Mouse (Mus musculus) megakaryocyte, embryonic 14.5 days (primary cell): ENCODE results near the gene Ibsp. TPM values are rescaled to one million over a fixed set of nuclear protein-coding genes. Genes with fewer than 3 reads are reported as not detected.

Experiments
- H3K27me3 ChIP-seq: replicated peaks from 2 replicates; pipeline ENCODE3; 2012; ENCODE audit warnings: inconsistent platforms
- H3K36me3 ChIP-seq: replicated peaks from 2 replicates; pipeline ENCODE3; 2012; ENCODE audit warnings: low read length, inconsistent platforms, mixed read lengths
- H3K4me1 ChIP-seq: 2 replicates; pipeline ENCODE4 v1.6.1; 2012; ENCODE audit warnings: inconsistent platforms
- H3K4me3 ChIP-seq: replicated peaks from 2 replicates; pipeline ENCODE3; 2012; ENCODE audit warnings: moderate library complexity, mild to moderate bottlenecking, inconsistent platforms
- H3K9me3 ChIP-seq: 2 replicates; pipeline ENCODE4 v1.6.1; 2012; ENCODE audit warnings: inconsistent platforms
- FLI1 ChIP-seq: IDR thresholded peaks from 2 replicates; pipeline ENCODE4 v1.6.1; 2012; ENCODE audit warnings: low read length, inconsistent platforms, mixed read lengths
- GATA1 ChIP-seq: IDR thresholded peaks from 3 replicates; pipeline ENCODE4 v1.6.1; 2012; ENCODE audit warnings: mixed read lengths, low read length, inconsistent platforms, borderline replicate concordance
- polyA plus RNA-seq: library from polyadenylated mRNA; stranded (reverse); fragments of >175 nt; gene quantifications from 2 replicates; pipeline ENCODE4 v1.2.3, GENCODE M21; 2012; ENCODE audit warnings: low replicate concordance; ENCODE audit not compliant: insufficient read depth

Gene Ibsp
- polyA plus RNA-seq, 1 experiment, result not detected

GRCm38 (mm10) chr5:104339706-104340512 is 40.9 kb downstream of the Ibsp start:
- Histone ChIP-seq H3K27me3 (peaks cover 19% of the 10 kb centered on the region), H3K4me3 (peak overlapping the region; percentile 38), H3K4me1 (peaks cover 4% of the 10 kb centered on the region; the same call in 1 of the 2 replicates), H3K9me3 (no peaks in the 10 kb centered on the region), H3K36me3 (no peaks in the 10 kb centered on the region)
- no peak for TF ChIP-seq GATA1
- TF ChIP-seq FLI1, result no peak

- Histone ChIP-seq H3K9me3 (no peaks in the 10 kb centered on the region), H3K4me3 (no peak overlapping the region)
These were observed 41.5 kb downstream of the Ibsp start for GRCm38 (mm10) chr5:104340513-104340829.

GRCm38 (mm10) chr5:104342881-104343280 is 43.9 kb downstream of the Ibsp start:
- H3K4me3 ChIP-seq, result no peak overlapping the region
- TF ChIP-seq GATA1, result no peak
- no peak for TF ChIP-seq FLI1
- H3K27me3 ChIP-seq, result peaks cover 9% of the 10 kb centered on the region

More at GRCm38 (mm10) chr5:104340513-104340829, 41.5 kb downstream of the Ibsp start:
- Histone ChIP-seq H3K36me3 (no peaks in the 10 kb centered on the region), H3K27me3 (peaks cover 19% of the 10 kb centered on the region), H3K4me1 (peaks cover 8% of the 10 kb centered on the region)
- TF ChIP-seq GATA1 (no peak), FLI1 (no peak)

GRCm38 (mm10) chr5:104344526-104345240 is 45.7 kb downstream of the Ibsp start:
- no peak for TF ChIP-seq FLI1
- no peaks in the 10 kb centered on the region for H3K36me3 ChIP-seq

More at GRCm38 (mm10) chr5:104342881-104343280, 43.9 kb downstream of the Ibsp start:
- H3K4me1 ChIP-seq, result peaks cover 8% of the 10 kb centered on the region
- H3K36me3 ChIP-seq, result no peaks in the 10 kb centered on the region
- H3K9me3 ChIP-seq, result no peaks in the 10 kb centered on the region

GRCm38 (mm10) chr5:104345241-104345630 is 46.3 kb downstream of the Ibsp start:
- Histone ChIP-seq H3K36me3 (no peaks in the 10 kb centered on the region), H3K4me3 (no peak overlapping the region), H3K9me3 (no peaks in the 10 kb centered on the region), H3K4me1 (peaks cover 4% of the 10 kb centered on the region), H3K27me3 (peaks cover 5% of the 10 kb centered on the region)
- no peak for TF ChIP-seq FLI1
- TF ChIP-seq GATA1, result no peak

More at GRCm38 (mm10) chr5:104344526-104345240, 45.7 kb downstream of the Ibsp start:
- peaks cover 6% of the 10 kb centered on the region for H3K4me1 ChIP-seq
- H3K4me3 ChIP-seq, result no peak overlapping the region
- no peaks in the 10 kb centered on the region for H3K9me3 ChIP-seq
- H3K27me3 ChIP-seq, result peaks cover 5% of the 10 kb centered on the region

GRCm38 (mm10) chr5:104351041-104351440 is 52.1 kb downstream of the Ibsp start:
- Histone ChIP-seq H3K9me3 (no peaks in the 10 kb centered on the region), H3K4me3 (no peak overlapping the region), H3K4me1 (peaks cover 6% of the 10 kb centered on the region), H3K27me3 (no peaks in the 10 kb centered on the region), H3K36me3 (no peaks in the 10 kb centered on the region)
- TF ChIP-seq GATA1, result no peak
- no peak for TF ChIP-seq FLI1

GRCm38 (mm10) chr5:104351874-104352273 is 52.9 kb downstream of the Ibsp start:
- Histone ChIP-seq H3K27me3 (no peaks in the 10 kb centered on the region), H3K9me3 (no peaks in the 10 kb centered on the region), H3K4me1 (peaks cover 9% of the 10 kb centered on the region), H3K36me3 (no peaks in the 10 kb centered on the region), H3K4me3 (peak overlapping the region; percentile 14)
- TF ChIP-seq FLI1 (no peak), GATA1 (no peak)

- Histone ChIP-seq H3K4me1 (peaks cover 18% of the 10 kb centered on the region), H3K4me3 (no peak overlapping the region), H3K27me3 (no peaks in the 10 kb centered on the region), H3K36me3 (no peaks in the 10 kb centered on the region), H3K9me3 (peaks cover 6% of the 10 kb centered on the region)
- TF ChIP-seq GATA1, result no peak
- TF ChIP-seq FLI1, result no peak
These were observed 58.6 kb downstream of the Ibsp start for GRCm38 (mm10) chr5:104357575-104357974.

GRCm38 (mm10) chr5:104358592-104358991 is 59.6 kb downstream of the Ibsp start:
- no peak for TF ChIP-seq GATA1
- no peak for TF ChIP-seq FLI1
- Histone ChIP-seq H3K36me3 (no peaks in the 10 kb centered on the region), H3K4me1 (peaks cover 18% of the 10 kb centered on the region), H3K9me3 (peaks cover 6% of the 10 kb centered on the region), H3K4me3 (peak overlapping the region; percentile 60), H3K27me3 (no peaks in the 10 kb centered on the region)

GRCm38 (mm10) chr5:104359257-104359656 is 60.3 kb downstream of the Ibsp start:
- TF ChIP-seq GATA1 (no peak), FLI1 (no peak)
- Histone ChIP-seq H3K4me3 (no peak overlapping the region), H3K4me1 (peaks cover 18% of the 10 kb centered on the region), H3K9me3 (peaks cover 6% of the 10 kb centered on the region), H3K27me3 (no peaks in the 10 kb centered on the region), H3K36me3 (no peaks in the 10 kb centered on the region)

Other genes starting within 250 kb of the Ibsp start
- not detected in 2 replicates for gene Gm17660, start 221.6 kb upstream of the Ibsp start, polyA plus RNA-seq
- not detected in 2 replicates for gene Sparcl1, start 185.4 kb upstream of the Ibsp start, polyA plus RNA-seq
- not detected in 2 replicates for gene Dspp, start 128.5 kb upstream of the Ibsp start, polyA plus RNA-seq
- not detected in 2 replicates for gene Dmp1, start 96.6 kb upstream of the Ibsp start, polyA plus RNA-seq
- not detected in 2 replicates for gene Mepe, start 26.2 kb downstream of the Ibsp start, polyA plus RNA-seq
- gene Spp1, start 135.9 kb downstream of the Ibsp start, polyA plus RNA-seq, result 5.8 TPM in 1 of 2 replicates, not detected in the other
- gene Pkd2, start 160.3 kb downstream of the Ibsp start, polyA plus RNA-seq, result 0.92 and 1.2 TPM in 2 replicates
- gene BC005561, start 209.2 kb downstream of the Ibsp start, polyA plus RNA-seq, result 0.51 TPM in 1 of 2 replicates, not detected in the other